Comparison of ENCODE assay signal across 18 mouse cellular contexts in genomic region chr13:60573541-60573940, GRCm38 (mm10). TPM values are rescaled to one million over a fixed set of nuclear protein-coding genes. Genes with fewer than 3 reads are reported as not detected.
DNase-seq lines count a peak whose midpoint lies in the region; ATAC-seq lines count a peak whose summit lies in the region.
"Had no signal": no experiment of that assay in that cellular context is flagged by ENCODE, and none has a peak within 500 bp of the region (broad histone marks: within the 10 kb centered on the region; RNA-seq: fewer than 3 reads in every experiment).

No protein-coding gene starts in this region.

- H3K27ac ChIP-seq in kidney, embryonic 16.5 days (ENCODE audit: low read length): no peak overlapping the region
- H3K27ac ChIP-seq: embryonic facial prominence, embryonic 10.5 days; forebrain, embryonic 13.5 days; heart, embryonic 13.5 days had no signal

- no peak overlapping the region for H3K4me2 ChIP-seq in kidney, embryonic 16.5 days (replicated peaks; ENCODE audit: low read depth, low read length)
- H3K4me2 ChIP-seq: forebrain, embryonic 13.5 days; heart, embryonic 13.5 days had no signal

- 0 out of 2 replicates have a peak, but pooled peaks cover 5% of the 10 kb centered on the region for H3K9me3 ChIP-seq in kidney, embryonic 16.5 days (ENCODE audit: low read length)
- H3K9me3 ChIP-seq: embryonic facial prominence, embryonic 10.5 days had no signal

- no peaks in the 10 kb centered on the region for H3K27me3 ChIP-seq in kidney, embryonic 16.5 days (ENCODE audit: insufficient read depth, low read length)
- H3K27me3 ChIP-seq: forebrain, embryonic 13.5 days; heart, embryonic 13.5 days had no signal

- H3K36me3 ChIP-seq in kidney, embryonic 16.5 days (ENCODE audit: insufficient read depth, low read length): no peaks in the 10 kb centered on the region
- H3K36me3 ChIP-seq: embryonic facial prominence, embryonic 10.5 days; G1E; heart, embryonic 13.5 days had no signal

- no peak overlapping the region for H3K9ac ChIP-seq in kidney, embryonic 16.5 days (replicated peaks; ENCODE audit: low read length)
- H3K9ac ChIP-seq: forebrain, embryonic 13.5 days; forebrain, postnatal 0 days; heart, embryonic 13.5 days had no signal

- peak; percentile 48 for DNase-seq in heart, adult 11 months
- DNase-seq in heart, adult 9 months (ENCODE audit: low spot score in 2 of 2): no peak
- peak; percentile 59 for DNase-seq in kidney, adult 9 months
- peak; percentile 19 for DNase-seq in kidney, postnatal 10 days
- DNase-seq in kidney, postnatal 4 days: peak; percentile 24 to 38
- DNase-seq: B cell, adult 2 months; cerebellum, adult 2 months; cerebellum, postnatal 10 days; forebrain, postnatal 0 days; gastrocnemius, postnatal 14 days; heart, postnatal 36 days had no signal

- 66% methylated on average over 3 of the region's 3 CpGs for WGBS in kidney, embryonic 16.5 days

- 0 out of 2 replicates have a peak, but pooled peaks cover 3% of the 10 kb centered on the region for H3K4me1 ChIP-seq in kidney, embryonic 16.5 days (ENCODE audit: insufficient read depth, low read length)
- H3K4me1 ChIP-seq: forebrain, embryonic 13.5 days; heart, embryonic 13.5 days had no signal

- ATAC-seq in kidney, embryonic 16.5 days (ENCODE audit: low FRiP score, low TSS enrichment): no peak; the same call in 1 of the 2 replicates
- ATAC-seq in megakaryocyte progenitor cell, adult 5-6 weeks (replicated peaks; ENCODE audit: poor library complexity): no peak
- ATAC-seq: CD4-positive, CD25-positive, alpha-beta regulatory T cell, adult 4 months; forebrain, embryonic 13.5 days; forebrain, postnatal 0 days had no signal

- no peak overlapping the region for H3K4me3 ChIP-seq in kidney, embryonic 16.5 days (ENCODE audit: low read length)
- H3K4me3 ChIP-seq: embryonic facial prominence, embryonic 10.5 days; forebrain, embryonic 13.5 days; heart, embryonic 13.5 days had no signal

RNA-seq across cellular contexts. Expression of gene Dapk1, which starts 28.2 kb away (rescaled TPM):
- polyA plus RNA-seq in kidney, embryonic 16.5 days (2015; fragmentation: Nextera tagmentation; extraction: Ambion mirVana): 25.3 and 26.5 TPM in 2 replicates
- 3.2 and 5.1 TPM in 2 replicates for total RNA-seq in megakaryocyte progenitor cell, adult 5-6 weeks (2015)
- total RNA-seq in megakaryocyte progenitor cell, adult 5-6 weeks (2017): 2.2 and 2.8 TPM in 2 replicates
- polyA plus RNA-seq: G1E had no signal

Comparison
In these comparisons a context has a peak if more than half of its experiments do, and no peak if none do; other contexts are left out.
1. DNase-seq: peak in heart, adult 11 months (single experiment), kidney, adult 9 months (single experiment), kidney, postnatal 10 days (single experiment) and kidney, postnatal 4 days (2 of 2); none in heart, adult 9 months (0 of 2).